In genomic region chr14:56666909-56667308, GRCm38 (mm10) we compare ENCODE assay signal across 10 mouse cellular contexts. TPM values are rescaled to one million over a fixed set of nuclear protein-coding genes. Genes with fewer than 3 reads are reported as not detected.
A peak's percentile ranks its signal among the peaks of the same experiment; 100 is the strongest.
DNase-seq lines count a peak whose midpoint lies in the region; ATAC-seq and TF ChIP-seq lines count a peak whose summit lies in the region.
"Had no signal": no experiment of that assay in that cellular context is flagged by ENCODE, and none has a peak within 500 bp of the region (broad histone marks: within the 10 kb centered on the region; RNA-seq: fewer than 3 reads in every experiment).

No protein-coding gene starts in this region.

- ATAC-seq in embryonic facial prominence, embryonic 13.5 days (ENCODE audit: insufficient number of reproducible peaks, insufficient read depth, low FRiP score, low TSS enrichment, low read depth) = no peak
- ATAC-seq in hindbrain, embryonic 14.5 days (ENCODE audit: low FRiP score) = no peak
- no peak for ATAC-seq in midbrain, embryonic 14.5 days (ENCODE audit: low FRiP score, low TSS enrichment)
- no peak for ATAC-seq in activated CD4-positive, CD25-positive, alpha-beta regulatory T cell, adult 4 months

- H3K27ac ChIP-seq in layer of hippocampus, adult 2 months = no peak overlapping the region
- H3K27ac ChIP-seq in embryonic facial prominence, embryonic 13.5 days = no peak overlapping the region
- no peak overlapping the region for H3K27ac ChIP-seq in hindbrain, embryonic 14.5 days
- H3K27ac ChIP-seq in midbrain, embryonic 14.5 days (replicated peaks; ENCODE audit: low read depth, low read length) = no peak overlapping the region

- no peaks in the 10 kb centered on the region for H3K9me3 ChIP-seq in embryonic facial prominence, embryonic 13.5 days
- H3K9me3 ChIP-seq in hindbrain, embryonic 14.5 days (ENCODE audit: control insufficient read depth, low read length) = no peaks in the 10 kb centered on the region
- H3K9me3 ChIP-seq in midbrain, embryonic 14.5 days (ENCODE audit: control insufficient read depth, low read length) = no peaks in the 10 kb centered on the region

- no peaks in the 10 kb centered on the region for H3K36me3 ChIP-seq in embryonic facial prominence, embryonic 13.5 days
- 0 out of 2 replicates have a peak, but pooled peaks cover under 1% of the 10 kb centered on the region for H3K36me3 ChIP-seq in hindbrain, embryonic 14.5 days (replicated peaks; ENCODE audit: control insufficient read depth, insufficient read depth)
- 0 out of 2 replicates have a peak, but pooled peaks cover 3% of the 10 kb centered on the region for H3K36me3 ChIP-seq in midbrain, embryonic 14.5 days (ENCODE audit: control insufficient read depth, insufficient read depth, low read length)

- TF ChIP-seq CTCF in layer of hippocampus, adult 2 months (conservative IDR thresholded peaks at IDR 0.05) = no peak

- 73% methylated on average over 3 of the region's 3 CpGs for WGBS in embryonic facial prominence, embryonic 13.5 days
- WGBS in hindbrain, embryonic 14.5 days = 81% methylated on average over 3 of the region's 3 CpGs
- 84% methylated on average over 3 of the region's 3 CpGs for WGBS in midbrain, embryonic 14.5 days

- no peaks in the 10 kb centered on the region for H3K27me3 ChIP-seq in embryonic facial prominence, embryonic 13.5 days
- H3K27me3 ChIP-seq in hindbrain, embryonic 14.5 days (ENCODE audit: control insufficient read depth, insufficient read depth, low read length) = no peaks in the 10 kb centered on the region
- H3K27me3 ChIP-seq in midbrain, embryonic 14.5 days (ENCODE audit: control insufficient read depth, insufficient read depth, low read length) = no peaks in the 10 kb centered on the region

- peaks cover 20% of the 10 kb centered on the region for H3K4me1 ChIP-seq in embryonic facial prominence, embryonic 13.5 days
- H3K4me1 ChIP-seq in hindbrain, embryonic 14.5 days (replicated peaks; ENCODE audit: control insufficient read depth, insufficient read depth, low read length) = peaks cover 16% of the 10 kb centered on the region
- peaks cover 14% of the 10 kb centered on the region for H3K4me1 ChIP-seq in midbrain, embryonic 14.5 days (ENCODE audit: control insufficient read depth, insufficient read depth, low read length)

- peak overlapping the region; percentile 79; the same call in 1 of the 2 replicates for H3K4me2 ChIP-seq in embryonic facial prominence, embryonic 13.5 days
- peak overlapping the region; percentile 58; the same call in 1 of the 2 replicates for H3K4me2 ChIP-seq in hindbrain, embryonic 14.5 days (replicated peaks)
- H3K4me2 ChIP-seq in midbrain, embryonic 14.5 days (ENCODE audit: low read length) = peak overlapping the region; percentile 50

- no peak for DNase-seq in layer of hippocampus, adult 2 months (ENCODE audit: low spot score in 2 of 2)
- DNase-seq in layer of hippocampus, postnatal 10 days (ENCODE audit: low spot score in 2 of 2) = no peak
- DNase-seq in hindbrain, embryonic 14.5 days (ENCODE audit: low spot score) = no peak
- no peak for DNase-seq in midbrain, embryonic 14.5 days
- DNase-seq in cerebellum, postnatal 25 days = no peak
- no peak for DNase-seq in urinary bladder, postnatal 4 days (ENCODE audit: low spot score in 2 of 2)
- DNase-seq: kidney, postnatal 4 days; lung, adult 2 months had no signal

- peak overlapping the region; percentile 93; the same call in 1 of the 2 replicates for H3K4me3 ChIP-seq in layer of hippocampus, adult 2 months
- peak overlapping the region; percentile 77; the same call in 1 of the 2 replicates for H3K4me3 ChIP-seq in embryonic facial prominence, embryonic 13.5 days
- H3K4me3 ChIP-seq in hindbrain, embryonic 14.5 days (replicated peaks; ENCODE audit: low read length) = no peak overlapping the region
- peak overlapping the region; percentile 93; the same call in 1 of the 2 replicates for H3K4me3 ChIP-seq in midbrain, embryonic 14.5 days (replicated peaks; ENCODE audit: low read depth, low read length)

- no peak overlapping the region for H3K9ac ChIP-seq in embryonic facial prominence, embryonic 13.5 days
- H3K9ac ChIP-seq in hindbrain, embryonic 14.5 days = no peak overlapping the region
- H3K9ac ChIP-seq in midbrain, embryonic 14.5 days (replicated peaks; ENCODE audit: low read length) = no peak overlapping the region

RNA-seq across cellular contexts. Expression of gene Mphosph8, which starts 1.1 kb away (rescaled TPM):
- total RNA-seq in layer of hippocampus, adult 2 months (2021) = 10 to 100 TPM; 52.2 to 54.6 TPM
- total RNA-seq in layer of hippocampus, postnatal 10 days (2021) = 10 to 100 TPM; 44.8 to 45.0 TPM
- 35.7 and 42.5 TPM in 2 replicates for polyA plus RNA-seq in embryonic facial prominence, embryonic 13.5 days (2015; fragmentation: Nextera tagmentation; extraction: Ambion mirVana)
- polyA plus RNA-seq in hindbrain, embryonic 14.5 days (2014; fragmentation: Nextera tagmentation; extraction: Ambion mirVana) = 40.1 and 41.5 TPM in 2 replicates
- polyA plus RNA-seq in midbrain, embryonic 14.5 days (2014; fragmentation: Nextera tagmentation; extraction: Ambion mirVana) = 37.2 and 42.6 TPM in 2 replicates
- 10 to 100 TPM; 46.2 to 79.6 TPM for polyA plus RNA-seq in activated CD4-positive, CD25-positive, alpha-beta regulatory T cell, adult 4 months (2017; shearing (Covaris generic))
